Mouse (Mus musculus): ENCODE data around the gene Fbxo2. TPM values are rescaled to one million over a fixed set of nuclear protein-coding genes. Genes with fewer than 3 reads are reported as not detected.

The Fbxo2 gene
- total and polyA plus RNA-seq, 3 experiments, result 0.30 to 5.9 TPM; not detected in 1

GRCm38 (mm10) chr4:148204873-148205232 is 44.4 kb downstream of the Fbxo2 start:
- Histone ChIP-seq H3K9ac (ENCODE audit: insufficient read depth, low read depth) (no peak overlapping the region), H3K27me3 (replicated peaks) (peaks cover 61% of the 10 kb centered on the region), H3K27ac (ENCODE audit: insufficient read depth, low read depth) (no peak overlapping the region), H3K4me1 (ENCODE audit: control insufficient read depth in 1 of 2, insufficient read depth in 2 of 2) (no peaks in the 10 kb centered on the region), H3K9me3 (replicated peaks; ENCODE audit: low read length) (peaks cover 19% of the 10 kb centered on the region), H3K4me3 (replicated peaks in 1 of 3; ENCODE audit: low read depth in 2 of 3, low read length in 2 of 3, poor library complexity in 1 of 3) (no peak overlapping the region), H3K4me2 (ENCODE audit: insufficient read depth, low read depth, poor library complexity, severe bottlenecking) (no peak overlapping the region), H3K79me2 (replicated peaks; ENCODE audit: control insufficient read depth, extremely low read depth, insufficient read depth, poor library complexity, severe bottlenecking) (no peaks in the 10 kb centered on the region), H3K36me3 (replicated peaks in 1 of 2; ENCODE audit: control insufficient read depth in 1 of 2, insufficient read depth in 1 of 2, low read length in 1 of 2) (no peaks in the 10 kb centered on the region)
- in situ Hi-C loops (cut with MboI; ENCODE audit: low pct_ligation_motif_present, low pct_unique_long_range_greater_than_20kb, low sequenced_read_pairs), result no loop called here
- TF ChIP-seq BHLHE40 (IDR thresholded peaks at IDR 0.05; ENCODE audit: low read depth, low read length), result no peak
- TF ChIP-seq HCFC1 (IDR thresholded peaks at IDR 0.05; ENCODE audit: low read depth, low read length), result no peak
- no peak for TF ChIP-seq USF2 (conservative IDR thresholded peaks at IDR 0.05; ENCODE audit: low read depth, low read length)
- no peak for TF ChIP-seq ZC3H11A (IDR thresholded peaks at IDR 0.05; ENCODE audit: low read depth, low read length)
- TF ChIP-seq MEF2A (IDR thresholded peaks at IDR 0.05; ENCODE audit: borderline replicate concordance, low read depth, low read length), result no peak
- TF ChIP-seq RCOR1 (conservative IDR thresholded peaks at IDR 0.05; ENCODE audit: low read depth, low read length), result no peak
- TF ChIP-seq TCF12 (IDR thresholded peaks at IDR 0.05; ENCODE audit: low read depth, low read length), result no peak
- no peak for TF ChIP-seq MAFK (IDR thresholded peaks at IDR 0.05; ENCODE audit: insufficient replicate concordance, low read length)
- no peak for TF ChIP-seq ZMIZ1 (IDR thresholded peaks at IDR 0.05; ENCODE audit: low read depth, low read length)
- dilution Hi-C loops (cut with MboI; ENCODE audit: extremely low pct_ligation_motif_present, extremely low pct_unique_long_range_greater_than_20kb, low sequenced_read_pairs), result no loop called here
- DNase-seq (ENCODE audit: extremely low read depth), result no peak

GRCm38 (mm10) chr4:148214460-148215136 is 54.2 kb downstream of the Fbxo2 start:
- no peak overlapping the region for H3K4me3 ChIP-seq (replicated peaks in 1 of 3; ENCODE audit: low read depth in 2 of 3, low read length in 2 of 3, poor library complexity in 1 of 3)
- no peak overlapping the region for H3K9ac ChIP-seq (ENCODE audit: insufficient read depth, low read depth)
- no peaks in the 10 kb centered on the region for H3K4me1 ChIP-seq (ENCODE audit: control insufficient read depth in 1 of 2, insufficient read depth in 2 of 2)
- H3K4me2 ChIP-seq (ENCODE audit: insufficient read depth, low read depth, poor library complexity, severe bottlenecking), result no peak overlapping the region
- H3K27ac ChIP-seq (ENCODE audit: insufficient read depth, low read depth), result no peak overlapping the region
- peaks cover 77% of the 10 kb centered on the region for H3K27me3 ChIP-seq (replicated peaks)
- no peaks in the 10 kb centered on the region for H3K79me2 ChIP-seq (replicated peaks; ENCODE audit: control insufficient read depth, extremely low read depth, insufficient read depth, poor library complexity, severe bottlenecking)
- dilution Hi-C loops (cut with MboI; ENCODE audit: extremely low pct_ligation_motif_present, extremely low pct_unique_long_range_greater_than_20kb, low sequenced_read_pairs), result no loop called here
- DNase-seq (ENCODE audit: extremely low read depth), result no peak
- H3K36me3 ChIP-seq (replicated peaks in 1 of 2; ENCODE audit: control insufficient read depth in 1 of 2, insufficient read depth in 1 of 2, low read length in 1 of 2), result no peaks in the 10 kb centered on the region
- TF ChIP-seq UBTF (IDR thresholded peaks at IDR 0.05; ENCODE audit: low read depth, low read length) (no peak), JUND (conservative IDR thresholded peaks at IDR 0.05; ENCODE audit: low read depth, low read length) (no peak)
- peaks cover 2% of the 10 kb centered on the region for H3K9me3 ChIP-seq (replicated peaks; ENCODE audit: low read length)
- in situ Hi-C loops (cut with MboI; ENCODE audit: low pct_ligation_motif_present, low pct_unique_long_range_greater_than_20kb, low sequenced_read_pairs), result no loop called here

- no peak for DNase-seq (ENCODE audit: extremely low read depth)
- H3K4me1 ChIP-seq (ENCODE audit: control insufficient read depth in 1 of 2, insufficient read depth in 2 of 2), result no peaks in the 10 kb centered on the region
- H3K27ac ChIP-seq (ENCODE audit: insufficient read depth, low read depth), result no peak overlapping the region
- dilution Hi-C loops (cut with MboI; ENCODE audit: extremely low pct_ligation_motif_present, extremely low pct_unique_long_range_greater_than_20kb, low sequenced_read_pairs) (no loop called here), in situ Hi-C loops (cut with MboI; ENCODE audit: low pct_ligation_motif_present, low pct_unique_long_range_greater_than_20kb, low sequenced_read_pairs) (no loop called here)
- no peak for TF ChIP-seq ZMIZ1 (IDR thresholded peaks at IDR 0.05; ENCODE audit: low read depth, low read length)
- TF ChIP-seq RAD21 (IDR thresholded peaks at IDR 0.05; ENCODE audit: low read depth, low read length), result no peak
- no peak for TF ChIP-seq NRF1 (IDR thresholded peaks at IDR 0.05; ENCODE audit: low read depth, low read length)
- TF ChIP-seq RCOR1 (conservative IDR thresholded peaks at IDR 0.05; ENCODE audit: low read depth, low read length), result no peak
- TF ChIP-seq TCF12 (IDR thresholded peaks at IDR 0.05; ENCODE audit: low read depth, low read length), result no peak
- no peak for TF ChIP-seq MAZ (IDR thresholded peaks at IDR 0.05; ENCODE audit: low read depth, low read length)
- TF ChIP-seq ETS1 (conservative IDR thresholded peaks at IDR 0.05; ENCODE audit: low read depth, low read length), result no peak
- no peak for TF ChIP-seq NELFE (IDR thresholded peaks at IDR 0.05; ENCODE audit: low read depth, low read length)
- TF ChIP-seq EP300 (IDR thresholded peaks at IDR 0.05; ENCODE audit: low read length), result no peak
- no peak for TF ChIP-seq GABPA (IDR thresholded peaks at IDR 0.05; ENCODE audit: insufficient replicate concordance, low read depth, low read length)
- no peak for TF ChIP-seq CTCF (conservative IDR thresholded peaks at IDR 0.05 in 1 of 2, IDR thresholded peaks at IDR 0.05 in 1 of 2; ENCODE audit: low read depth in 2 of 2, low read length in 2 of 2)
- TF ChIP-seq USF2 (conservative IDR thresholded peaks at IDR 0.05; ENCODE audit: low read depth, low read length), result no peak
- TF ChIP-seq E2F4 (IDR thresholded peaks at IDR 0.05; ENCODE audit: insufficient replicate concordance, low read depth, low read length), result no peak
- TF ChIP-seq SIN3A (IDR thresholded peaks at IDR 0.05; ENCODE audit: low read length), result no peak
- no peak for TF ChIP-seq BHLHE40 (IDR thresholded peaks at IDR 0.05; ENCODE audit: low read depth, low read length)
- TF ChIP-seq ZKSCAN1 (IDR thresholded peaks at IDR 0.05; ENCODE audit: borderline replicate concordance, low read depth, low read length), result no peak
- no peak for TF ChIP-seq POLR2A (IDR thresholded peaks at IDR 0.05; ENCODE audit: low read depth, low read length)
- TF ChIP-seq CHD1 (IDR thresholded peaks at IDR 0.05; ENCODE audit: low read depth, low read length), result no peak
- H3K9ac ChIP-seq (ENCODE audit: insufficient read depth, low read depth), result no peak overlapping the region
- no peak overlapping the region for H3K4me3 ChIP-seq (replicated peaks in 1 of 3; ENCODE audit: low read depth in 2 of 3, low read length in 2 of 3, poor library complexity in 1 of 3)
- no peaks in the 10 kb centered on the region for H3K36me3 ChIP-seq (replicated peaks in 1 of 2; ENCODE audit: control insufficient read depth in 1 of 2, insufficient read depth in 1 of 2, low read length in 1 of 2)
- no peaks in the 10 kb centered on the region for H3K9me3 ChIP-seq (replicated peaks; ENCODE audit: low read length)
- no peaks in the 10 kb centered on the region for H3K79me2 ChIP-seq (replicated peaks; ENCODE audit: control insufficient read depth, extremely low read depth, insufficient read depth, poor library complexity, severe bottlenecking)
- H3K27me3 ChIP-seq (replicated peaks), result peaks cover 77% of the 10 kb centered on the region
- no peak overlapping the region for H3K4me2 ChIP-seq (ENCODE audit: insufficient read depth, low read depth, poor library complexity, severe bottlenecking)
These were observed 55.0 kb downstream of the Fbxo2 start for GRCm38 (mm10) chr4:148215264-148215900.
